Mouse (Mus musculus): ENCODE measurements around the gene Bco1. TPM values are rescaled to one million over a fixed set of nuclear protein-coding genes. Genes with fewer than 3 reads are reported as not detected.

Bco1 gene
- polyA plus RNA-seq, 1 experiment from 2014 or later: 2.8 TPM

DNA sequence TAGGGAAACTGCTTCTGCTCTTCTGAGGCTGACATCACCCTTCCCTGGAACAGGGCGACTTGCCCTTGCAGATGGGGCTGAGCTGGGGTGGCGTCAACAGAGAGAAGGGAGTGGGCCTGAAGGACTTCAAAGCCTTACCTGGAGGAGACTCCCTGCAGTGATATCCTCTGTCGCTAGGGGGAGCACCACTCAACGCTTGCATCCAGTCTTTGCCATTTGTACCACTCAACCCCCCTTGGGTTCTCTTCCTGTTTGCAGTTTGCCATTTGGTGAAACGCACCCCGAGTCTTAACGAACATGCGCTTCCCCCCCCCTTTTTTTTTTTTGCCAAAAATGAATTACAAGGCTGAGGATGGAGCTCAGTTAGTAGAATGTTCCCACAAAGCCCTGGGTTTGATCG is 11.9 kb downstream of the Bco1 start:
- no peaks in the 10 kb centered on the region for H3K27me3 ChIP-seq (ENCODE audit: insufficient read depth, poor library complexity, severe bottlenecking)
- peak; percentile 86 for DNase-seq (ENCODE audit: low spot score)
- H3K9me3 ChIP-seq: no peaks in the 10 kb centered on the region
- H3K27ac ChIP-seq: no peak overlapping the region
- H3K36me3 ChIP-seq: no peaks in the 10 kb centered on the region
- 16% methylated on average over 9 of the region's 9 CpGs for WGBS
- H3K4me3 ChIP-seq: no peak overlapping the region
- H3K4me1 ChIP-seq: peaks cover 7% of the 10 kb centered on the region

- WGBS: 87% methylated on average over 19 of the region's 19 CpGs
- H3K27me3 ChIP-seq (ENCODE audit: insufficient read depth, poor library complexity, severe bottlenecking): no peaks in the 10 kb centered on the region
- H3K4me1 ChIP-seq: peaks cover 7% of the 10 kb centered on the region
- no peaks in the 10 kb centered on the region for H3K9me3 ChIP-seq
- no peak for DNase-seq (ENCODE audit: low spot score)
- H3K27ac ChIP-seq: no peak overlapping the region
- H3K36me3 ChIP-seq: no peaks in the 10 kb centered on the region
- H3K4me3 ChIP-seq: no peak overlapping the region
These were observed 13.5 kb downstream of the Bco1 start for GRCm38 (mm10) chr8:117109018-117109711.

GRCm38 (mm10) chr8:117109801-117110390 is 14.2 kb downstream of the Bco1 start:
- H3K27me3 ChIP-seq (ENCODE audit: insufficient read depth, poor library complexity, severe bottlenecking): no peaks in the 10 kb centered on the region
- no peak overlapping the region for H3K4me3 ChIP-seq
- peaks cover 13% of the 10 kb centered on the region for H3K4me1 ChIP-seq
- no peaks in the 10 kb centered on the region for H3K36me3 ChIP-seq
- H3K9me3 ChIP-seq: no peaks in the 10 kb centered on the region
- DNase-seq (ENCODE audit: low spot score): no peak
- 46% methylated on average over 16 of the region's 16 CpGs for WGBS
- H3K27ac ChIP-seq: no peak overlapping the region

DNA sequence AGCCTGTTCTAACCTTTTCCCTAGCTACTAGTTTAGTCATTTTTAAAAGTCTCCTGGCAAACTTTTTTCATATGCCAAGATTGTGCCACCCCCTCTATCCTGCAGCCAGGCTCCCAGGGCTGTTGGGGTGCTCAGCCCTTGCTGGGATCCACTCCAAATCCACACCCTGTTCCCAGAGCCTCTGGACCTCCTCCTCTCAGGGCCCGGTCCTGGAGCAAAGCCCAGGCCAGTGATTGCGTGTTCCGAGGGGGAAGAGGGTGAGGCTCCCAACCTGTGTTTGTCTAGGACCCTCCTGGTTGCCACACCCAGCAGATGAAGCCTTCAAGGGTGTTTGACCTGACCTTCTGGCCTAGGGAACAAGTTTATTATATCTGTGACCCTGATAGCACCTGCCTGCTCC is 16.0 kb downstream of the Bco1 start:
- Histone ChIP-seq H3K27ac (no peak overlapping the region), H3K4me1 (peaks cover 28% of the 10 kb centered on the region), H3K9me3 (no peaks in the 10 kb centered on the region), H3K4me3 (no peak overlapping the region), H3K36me3 (no peaks in the 10 kb centered on the region), H3K27me3 (ENCODE audit: insufficient read depth, poor library complexity, severe bottlenecking) (no peaks in the 10 kb centered on the region)
- no peak for DNase-seq (ENCODE audit: low spot score)
- 78% methylated on average over 3 of the region's 3 CpGs for WGBS

DNA sequence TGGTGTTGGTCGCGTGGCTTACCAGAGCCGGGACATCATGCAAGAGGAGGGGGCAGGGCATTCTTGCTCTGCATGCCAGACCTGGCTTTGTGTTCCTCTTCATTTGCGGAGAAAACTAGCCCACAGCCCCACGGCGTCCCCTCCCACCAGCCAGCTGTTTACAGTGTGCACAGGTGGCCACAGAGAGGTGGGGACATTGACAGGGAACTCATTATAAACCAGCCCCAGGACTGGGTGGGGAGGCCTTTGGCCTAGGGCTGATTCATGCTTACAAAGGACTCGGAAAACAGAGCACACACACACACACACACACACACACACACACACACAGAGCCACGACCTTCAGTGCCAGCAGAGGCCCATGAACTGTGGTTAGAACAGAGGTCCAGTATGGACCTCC is 16.6 kb downstream of the Bco1 start:
- 61% methylated on average over 8 of the region's 8 CpGs for WGBS
- Histone ChIP-seq H3K4me1 (peaks cover 28% of the 10 kb centered on the region), H3K27me3 (ENCODE audit: insufficient read depth, poor library complexity, severe bottlenecking) (no peaks in the 10 kb centered on the region), H3K27ac (no peak overlapping the region), H3K4me3 (no peak overlapping the region), H3K9me3 (no peaks in the 10 kb centered on the region), H3K36me3 (no peaks in the 10 kb centered on the region)
- DNase-seq (ENCODE audit: low spot score): no peak

GRCm38 (mm10) chr8:117115094-117115493 is 19.4 kb downstream of the Bco1 start:
- WGBS: 47% methylated on average over 6 of the region's 6 CpGs
- Histone ChIP-seq H3K27ac (peak overlapping the region; percentile 42; the same call in 1 of the 2 replicates), H3K4me1 (peaks cover 31% of the 10 kb centered on the region), H3K27me3 (ENCODE audit: insufficient read depth, poor library complexity, severe bottlenecking) (no peaks in the 10 kb centered on the region), H3K4me3 (peak overlapping the region; percentile 40; the same call in 1 of the 2 replicates), H3K9me3 (no peaks in the 10 kb centered on the region), H3K36me3 (no peaks in the 10 kb centered on the region)
- no peak for DNase-seq (ENCODE audit: low spot score)

GRCm38 (mm10) chr8:117115676-117116446 is 20.2 kb downstream of the Bco1 start:
- H3K4me3 ChIP-seq: peak overlapping the region; percentile 40
- DNase-seq (ENCODE audit: low spot score): peak; percentile 86
- 8% methylated on average over 13 of the region's 13 CpGs for WGBS

DNA sequence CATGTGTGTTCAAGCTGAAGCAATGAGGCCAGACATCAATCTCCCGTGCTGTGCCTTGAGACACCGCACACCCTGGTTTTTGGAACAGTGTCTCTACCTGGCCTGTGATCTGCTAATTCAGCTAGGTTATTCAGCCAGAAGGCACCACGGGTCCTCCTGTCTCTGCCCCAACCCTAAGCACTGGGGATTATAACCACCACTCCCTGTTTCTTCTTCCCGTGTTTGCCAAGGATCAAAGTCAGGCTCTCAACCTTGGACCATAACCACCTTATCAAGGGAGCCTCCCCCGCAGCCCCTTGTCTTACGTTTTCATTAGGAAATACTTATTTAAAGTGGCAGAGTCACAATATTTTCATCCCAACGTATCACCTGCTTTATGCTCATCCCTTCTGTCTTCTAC is 20.9 kb downstream of the Bco1 start:
- peaks cover 31% of the 10 kb centered on the region for H3K4me1 ChIP-seq
- H3K36me3 ChIP-seq: no peaks in the 10 kb centered on the region
- H3K27me3 ChIP-seq (ENCODE audit: insufficient read depth, poor library complexity, severe bottlenecking): no peaks in the 10 kb centered on the region
- DNase-seq (ENCODE audit: low spot score): no peak
- no peak overlapping the region for H3K4me3 ChIP-seq
- 69% methylated on average over 7 of the region's 7 CpGs for WGBS
- H3K9me3 ChIP-seq: no peaks in the 10 kb centered on the region
- H3K27ac ChIP-seq: 0 out of 2 replicates have a peak overlapping the region, but pooled peaks have one; percentile 74

More at GRCm38 (mm10) chr8:117115676-117116446, 20.2 kb downstream of the Bco1 start:
- no peaks in the 10 kb centered on the region for H3K36me3 ChIP-seq
- H3K27me3 ChIP-seq (ENCODE audit: insufficient read depth, poor library complexity, severe bottlenecking): no peaks in the 10 kb centered on the region
- peak overlapping the region; percentile 74; the same call in 1 of the 2 replicates for H3K27ac ChIP-seq
- H3K9me3 ChIP-seq: no peaks in the 10 kb centered on the region
- peaks cover 31% of the 10 kb centered on the region for H3K4me1 ChIP-seq

- Histone ChIP-seq H3K4me3 (no peak overlapping the region), H3K4me1 (peaks cover 23% of the 10 kb centered on the region), H3K27ac (no peak overlapping the region), H3K9me3 (no peaks in the 10 kb centered on the region), H3K27me3 (ENCODE audit: insufficient read depth, poor library complexity, severe bottlenecking) (no peaks in the 10 kb centered on the region), H3K36me3 (no peaks in the 10 kb centered on the region)
- WGBS: 81% methylated on average over 9 of the region's 9 CpGs
- DNase-seq (ENCODE audit: low spot score): no peak
These were observed 22.8 kb downstream of the Bco1 start for GRCm38 (mm10) chr8:117118409-117118808.

DNA sequence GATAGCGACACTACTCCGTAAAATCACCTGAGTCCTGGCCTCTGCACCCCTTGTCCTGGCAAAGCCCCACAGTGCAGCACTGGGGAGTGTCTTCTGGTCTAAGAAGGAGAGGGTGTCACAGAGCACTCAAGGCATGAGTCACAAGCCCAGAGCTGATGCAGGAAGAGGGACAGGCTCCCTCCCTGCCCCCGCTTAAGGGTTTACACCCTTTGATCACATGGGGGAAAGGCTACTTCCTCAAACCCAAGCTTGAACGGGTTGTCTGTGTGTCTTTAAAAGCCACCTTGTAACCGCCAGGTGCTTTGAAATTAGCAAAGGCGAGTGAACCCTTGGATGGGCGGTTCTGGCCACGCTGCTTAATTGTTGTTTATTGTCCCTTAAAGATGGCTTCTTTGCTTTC is 25.6 kb downstream of the Bco1 start:
- no peak for DNase-seq (ENCODE audit: low spot score)
- Histone ChIP-seq H3K27ac (no peak overlapping the region), H3K4me1 (peaks cover 4% of the 10 kb centered on the region), H3K9me3 (no peaks in the 10 kb centered on the region), H3K4me3 (no peak overlapping the region), H3K27me3 (ENCODE audit: insufficient read depth, poor library complexity, severe bottlenecking) (no peaks in the 10 kb centered on the region), H3K36me3 (no peaks in the 10 kb centered on the region)
- WGBS: 54% methylated on average over 8 of the region's 8 CpGs

DNA sequence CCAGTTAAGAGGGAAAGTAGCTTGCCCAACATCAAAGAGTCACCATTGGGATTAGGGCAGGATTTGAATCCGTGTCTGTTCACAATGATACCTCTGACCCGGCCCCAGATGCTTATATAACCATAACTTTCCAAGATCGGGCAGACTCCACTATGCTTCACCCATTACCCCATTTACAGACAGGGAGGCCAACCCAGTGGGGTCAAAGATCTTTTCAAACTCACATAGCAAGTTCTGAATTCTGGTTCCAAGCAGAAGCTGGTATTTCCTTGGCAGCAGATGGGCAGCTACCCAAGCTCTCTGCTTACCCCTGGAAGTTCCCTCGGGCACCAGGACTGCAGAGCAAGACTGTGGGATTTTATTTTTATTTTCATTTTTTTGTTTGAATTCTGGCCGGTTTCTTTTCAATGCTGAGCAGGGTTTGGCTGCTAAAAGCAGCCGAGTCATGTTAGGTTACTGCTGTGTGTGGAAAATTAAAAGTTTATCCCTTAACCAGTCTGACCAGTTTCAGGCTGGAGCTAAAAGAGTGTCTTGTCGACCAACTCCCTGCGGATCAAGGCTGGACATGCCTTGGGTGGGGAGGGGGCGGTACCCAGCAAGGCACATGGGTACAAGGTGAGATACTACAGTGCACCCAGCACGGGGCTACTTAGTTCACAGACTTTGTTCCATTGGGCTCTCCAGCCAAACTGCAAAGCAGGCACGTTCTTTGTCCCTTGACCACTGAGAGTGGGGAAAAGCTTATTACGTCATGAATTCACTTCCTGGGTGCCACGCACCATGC is 28.4 kb downstream of the Bco1 start:
- Histone ChIP-seq H3K27me3 (ENCODE audit: insufficient read depth, poor library complexity, severe bottlenecking) (no peaks in the 10 kb centered on the region), H3K27ac (no peak overlapping the region), H3K4me1 (peaks cover 2% of the 10 kb centered on the region; the same call in 1 of the 2 replicates), H3K36me3 (no peaks in the 10 kb centered on the region), H3K9me3 (no peaks in the 10 kb centered on the region), H3K4me3 (no peak overlapping the region)
- 77% methylated on average over 13 of the region's 13 CpGs for WGBS
- DNase-seq (ENCODE audit: low spot score): no peak

- 81% methylated on average over 3 of the region's 3 CpGs for WGBS
- no peak for DNase-seq (ENCODE audit: low spot score)
These were observed 30.2 kb downstream of the Bco1 start for GRCm38 (mm10) chr8:117125854-117126253.

More at GRCm38 (mm10) chr8:117125854-117126253, 30.2 kb downstream of the Bco1 start:
- Histone ChIP-seq H3K4me3 (no peak overlapping the region), H3K4me1 (no peaks in the 10 kb centered on the region), H3K9me3 (no peaks in the 10 kb centered on the region), H3K36me3 (no peaks in the 10 kb centered on the region), H3K27ac (no peak overlapping the region), H3K27me3 (ENCODE audit: insufficient read depth, poor library complexity, severe bottlenecking) (no peaks in the 10 kb centered on the region)
